Mouse (Mus musculus): Measurements from ENCODE around the gene Nubp2.

- TF ChIP-seq POLR2A (IDR thresholded peaks at IDR 0.05; ENCODE audit: borderline replicate concordance, insufficient read depth, low read length) (no peak), CTCF (IDR thresholded peaks at IDR 0.05; ENCODE audit: borderline replicate concordance, insufficient read depth, low read depth, low read length) (no peak)
Observed at GRCm38 (mm10) chr17:24856589-24856988, 29.6 kb downstream of the Nubp2 start.

All from cerebellum, adult 2 months (tissue).